Mouse (Mus musculus) midbrain, embryonic 14.5 days (tissue): ENCODE results near the gene Gm20388. TPM values are rescaled to one million over a fixed set of nuclear protein-coding genes. Genes with fewer than 3 reads are reported as not detected.

ENCODE experiments used
- ATAC-seq: fragments of 200-750 bp; cut with Nextera tagmentation; 2 replicates; pipeline ENCODE4 v1.8.0; 2017; ENCODE audit warnings: moderate number of reproducible peaks, moderate library complexity; ENCODE audit not compliant: low FRiP score, low TSS enrichment
- DNase-seq: peaks from one replicate; pipeline ENCODE4 v3.0.0-alpha.2; 2015
- H3K27ac ChIP-seq: fragments of 300-500 bp; sonication (generic); replicated peaks from 2 replicates; pipeline ENCODE4 v1.5.1; 2014; ENCODE audit warnings: mild to moderate bottlenecking, low read depth, low read length, moderate library complexity
- H3K27me3 ChIP-seq: fragments of 300-500 bp; sonication (generic); 2 replicates; pipeline ENCODE4 v1.6.1; 2014; ENCODE audit warnings: low read length, control low read depth, mixed read lengths; ENCODE audit not compliant: control insufficient read depth, insufficient read depth
- H3K36me3 ChIP-seq: fragments of 300-500 bp; sonication (generic); 2 replicates; pipeline ENCODE4 v1.6.1; 2014; ENCODE audit warnings: low read length, control low read depth; ENCODE audit not compliant: control insufficient read depth, insufficient read depth
- H3K4me1 ChIP-seq: fragments of 300-500 bp; sonication (generic); 2 replicates; pipeline ENCODE4 v1.6.1; 2014; ENCODE audit warnings: mild to moderate bottlenecking, antibody characterized with exemption, low read length, control low read depth; ENCODE audit not compliant: control insufficient read depth, insufficient read depth
- H3K4me2 ChIP-seq: fragments of 300-500 bp; sonication (generic); 2 replicates; pipeline ENCODE4 v1.6.1; 2014; ENCODE audit warnings: mild to moderate bottlenecking, low read length, moderate library complexity
- H3K4me3 ChIP-seq: fragments of 300-500 bp; sonication (generic); replicated peaks from 2 replicates; pipeline ENCODE4 v1.5.1; 2014; ENCODE audit warnings: low read depth, low read length
- H3K9ac ChIP-seq: fragments of 300-500 bp; sonication (generic); replicated peaks from 2 replicates; pipeline ENCODE4 v1.6.1; 2014; ENCODE audit warnings: mild to moderate bottlenecking, low read length, moderate library complexity
- H3K9me3 ChIP-seq: fragments of 300-500 bp; sonication (generic); 2 replicates; pipeline ENCODE4 v1.6.1; 2016; ENCODE audit warnings: low read length, control low read depth, mixed read lengths; ENCODE audit not compliant: control insufficient read depth
- WGBS: fragments of 180-500 bp; shearing (Covaris S2); extraction: QIAGEN DNeasy Blood & Tissue Kit; methylation state at CpG from one replicate; pipeline ENCODE4 v1.1.7; 2014; 5-methylcytosine and 5-hydroxymethylcytosine counted together
- polyA plus RNA-seq: library from polyadenylated mRNA; unstranded; fragments of >200 nt; fragmentation: Nextera tagmentation; extraction: Ambion mirVana; gene quantifications from 2 replicates; pipeline ENCODE4 v1.2.1, GENCODE M21; 2014

Gene Gm20388
- polyA plus RNA-seq, 1 experiment from 2014 or later = 4.1 TPM

GRCm38 (mm10) chr8:120411059-120411458 lies 500.4 kb downstream of the Gm20388 start:
- Histone ChIP-seq H3K9ac (peak overlapping the region; percentile 26; the same call in 1 of the 2 replicates), H3K4me3 (no peak overlapping the region), H3K4me2 (no peak overlapping the region), H3K27me3 (no peaks in the 10 kb centered on the region), H3K4me1 (peaks cover 68% of the 10 kb centered on the region), H3K9me3 (no peaks in the 10 kb centered on the region), H3K36me3 (no peaks in the 10 kb centered on the region), H3K27ac (peak overlapping the region; percentile 60)
- 19% methylated on average over 14 of the region's 14 CpGs for WGBS
- peak; percentile 57 for DNase-seq
- ATAC-seq = no peak

- H3K27ac ChIP-seq = peak overlapping the region; percentile 60
- peak overlapping the region; percentile 26 for H3K9ac ChIP-seq
- no peak overlapping the region for H3K4me3 ChIP-seq
- H3K9me3 ChIP-seq = no peaks in the 10 kb centered on the region
- peaks cover 73% of the 10 kb centered on the region for H3K4me1 ChIP-seq
- H3K36me3 ChIP-seq = no peaks in the 10 kb centered on the region
- DNase-seq (peak; percentile 58), ATAC-seq (no peak)
- no peak overlapping the region for H3K4me2 ChIP-seq
- H3K27me3 ChIP-seq = no peaks in the 10 kb centered on the region
- 17% methylated on average over 8 of the region's 8 CpGs for WGBS
Observed at GRCm38 (mm10) chr8:120411862-120412261, 501.2 kb downstream of the Gm20388 start.

GRCm38 (mm10) chr8:120412357-120412756 lies 501.7 kb downstream of the Gm20388 start:
- Histone ChIP-seq H3K27me3 (no peaks in the 10 kb centered on the region), H3K36me3 (no peaks in the 10 kb centered on the region), H3K27ac (peak overlapping the region; percentile 60; the same call in 1 of the 2 replicates), H3K4me2 (no peak overlapping the region), H3K9ac (peak overlapping the region; percentile 26), H3K4me3 (no peak overlapping the region), H3K9me3 (no peaks in the 10 kb centered on the region), H3K4me1 (peaks cover 77% of the 10 kb centered on the region)
- ATAC-seq = no peak
- DNase-seq = no peak
- 82% methylated on average over 4 of the region's 4 CpGs for WGBS

- Histone ChIP-seq H3K9me3 (no peaks in the 10 kb centered on the region), H3K4me2 (no peak overlapping the region), H3K36me3 (no peaks in the 10 kb centered on the region), H3K9ac (peak overlapping the region; percentile 39; the same call in 1 of the 2 replicates), H3K27me3 (no peaks in the 10 kb centered on the region), H3K4me1 (peaks cover 84% of the 10 kb centered on the region), H3K27ac (peak overlapping the region; percentile 60), H3K4me3 (no peak overlapping the region)
- peak; percentile 59 for DNase-seq
- no peak for ATAC-seq
- WGBS = 57% methylated on average over 29 of the region's 29 CpGs
Observed at GRCm38 (mm10) chr8:120412911-120413625, 502.4 kb downstream of the Gm20388 start.

- H3K27me3 ChIP-seq = no peaks in the 10 kb centered on the region
Observed at GRCm38 (mm10) chr8:120413626-120413988, 503.0 kb downstream of the Gm20388 start.

GRCm38 (mm10) chr8:120414216-120414615 lies 503.6 kb downstream of the Gm20388 start:
- no peak overlapping the region for H3K27ac ChIP-seq
- no peak for DNase-seq
- no peak overlapping the region for H3K4me2 ChIP-seq
- H3K36me3 ChIP-seq = no peaks in the 10 kb centered on the region
- H3K9me3 ChIP-seq = no peaks in the 10 kb centered on the region
- peaks cover 81% of the 10 kb centered on the region for H3K4me1 ChIP-seq
- WGBS = 92% methylated on average over 4 of the region's 4 CpGs
- no peak for ATAC-seq
- H3K27me3 ChIP-seq = no peaks in the 10 kb centered on the region
- H3K9ac ChIP-seq = no peak overlapping the region
- no peak overlapping the region for H3K4me3 ChIP-seq

More at GRCm38 (mm10) chr8:120413626-120413988, 503.0 kb downstream of the Gm20388 start:
- Histone ChIP-seq H3K9me3 (no peaks in the 10 kb centered on the region), H3K27ac (peak overlapping the region; percentile 60), H3K9ac (no peak overlapping the region), H3K4me3 (no peak overlapping the region), H3K36me3 (no peaks in the 10 kb centered on the region), H3K4me2 (no peak overlapping the region), H3K4me1 (peaks cover 86% of the 10 kb centered on the region)
- ATAC-seq = no peak
- 69% methylated on average over 6 of the region's 6 CpGs for WGBS
- DNase-seq = no peak

- H3K27me3 ChIP-seq = no peaks in the 10 kb centered on the region
- H3K4me3 ChIP-seq = no peak overlapping the region
- H3K4me1 ChIP-seq = peaks cover 73% of the 10 kb centered on the region
- WGBS = 49% methylated on average over 11 of the region's 11 CpGs
- H3K9ac ChIP-seq = no peak overlapping the region
- DNase-seq (no peak), ATAC-seq (no peak)
- H3K9me3 ChIP-seq = no peaks in the 10 kb centered on the region
- peak overlapping the region; percentile 96 for H3K27ac ChIP-seq
- H3K36me3 ChIP-seq = no peaks in the 10 kb centered on the region
- H3K4me2 ChIP-seq = no peak overlapping the region
Observed at GRCm38 (mm10) chr8:120415474-120415873, 504.8 kb downstream of the Gm20388 start.

- Histone ChIP-seq H3K9me3 (no peaks in the 10 kb centered on the region), H3K4me3 (no peak overlapping the region), H3K4me2 (peak overlapping the region; percentile 40), H3K9ac (no peak overlapping the region; the same call in 1 of the 2 replicates), H3K27me3 (no peaks in the 10 kb centered on the region), H3K27ac (peak overlapping the region; percentile 96), H3K36me3 (no peaks in the 10 kb centered on the region), H3K4me1 (peaks cover 70% of the 10 kb centered on the region)
- DNase-seq (no peak), ATAC-seq (no peak; the same call in 1 of the 2 replicates)
- WGBS = 46% methylated on average over 8 of the region's 8 CpGs
Observed at GRCm38 (mm10) chr8:120416173-120416521, 505.5 kb downstream of the Gm20388 start.
